Mouse (Mus musculus) midbrain, postnatal 0 days (tissue): ENCODE measurements at regions not wholly inside any gene's neighbourhood (a gene's known extent, or its start where the extent isn't known, plus 50 kb on each side); places are given as distances from the start of the nearest gene placed in this dataset.

Experiments
- ATAC-seq: fragments of 200-750 bp; cut with Nextera tagmentation; 2 replicates; pipeline ENCODE4 v1.8.0; 2017; ENCODE audit warnings: moderate number of reproducible peaks, mild to moderate bottlenecking, moderate TSS enrichment, moderate library complexity; ENCODE audit not compliant: low FRiP score
- DNase-seq: peaks from one replicate; pipeline ENCODE4 v3.0.0-alpha.2; 2015; ENCODE audit warnings: low spot score
- H3K27ac ChIP-seq: fragments of 300-500 bp; sonication (generic); 2 replicates; pipeline ENCODE4 v1.5.1; 2014; ENCODE audit warnings: low read depth, mild to moderate bottlenecking, low read length, mixed read lengths
- H3K27me3 ChIP-seq: fragments of 300-500 bp; sonication (generic); 2 replicates; pipeline ENCODE4 v1.6.1; 2014; ENCODE audit warnings: low read length, control low read depth, mixed read lengths; ENCODE audit not compliant: insufficient read depth
- H3K36me3 ChIP-seq: fragments of 300-500 bp; sonication (generic); 2 replicates; pipeline ENCODE4 v1.6.1; 2014; ENCODE audit warnings: low read length, control low read depth, mixed read lengths; ENCODE audit not compliant: insufficient read depth
- H3K4me1 ChIP-seq: fragments of 300-500 bp; sonication (generic); 2 replicates; pipeline ENCODE4 v1.6.1; 2014; ENCODE audit warnings: mild to moderate bottlenecking, control low read depth, antibody characterized with exemption, low read length, mixed read lengths; ENCODE audit not compliant: insufficient read depth
- H3K4me2 ChIP-seq: fragments of 300-500 bp; sonication (generic); 2 replicates; pipeline ENCODE4 v1.6.1; 2014; ENCODE audit warnings: low read depth, mild to moderate bottlenecking, low read length, mixed read lengths; ENCODE audit not compliant: poor library complexity, severe bottlenecking
- H3K4me3 ChIP-seq: fragments of 300-500 bp; sonication (generic); 2 replicates; pipeline ENCODE4 v1.5.1; 2014; ENCODE audit warnings: low read depth, mild to moderate bottlenecking, low read length, moderate library complexity
- H3K9ac ChIP-seq: fragments of 300-500 bp; sonication (generic); replicated peaks from 2 replicates; pipeline ENCODE4 v1.6.1; 2014; ENCODE audit warnings: mild to moderate bottlenecking, low read length, moderate library complexity, mixed read lengths; ENCODE audit not compliant: poor library complexity, severe bottlenecking
- H3K9me3 ChIP-seq: fragments of 300-500 bp; sonication (generic); 2 replicates; pipeline ENCODE4 v1.6.1; 2016; ENCODE audit warnings: low read length, control low read depth
- CTCF ChIP-seq: IDR thresholded peaks from 2 replicates; pipeline ENCODE4 v1.5.1; 2016; ENCODE audit warnings: antibody characterized with exemption, mild to moderate bottlenecking
- WGBS: fragments of 180-500 bp; shearing (Covaris S2); extraction: QIAGEN DNeasy Blood & Tissue Kit; methylation state at CpG from one replicate; pipeline ENCODE4 v1.1.7; 2014; 5-methylcytosine and 5-hydroxymethylcytosine counted together

DNA sequence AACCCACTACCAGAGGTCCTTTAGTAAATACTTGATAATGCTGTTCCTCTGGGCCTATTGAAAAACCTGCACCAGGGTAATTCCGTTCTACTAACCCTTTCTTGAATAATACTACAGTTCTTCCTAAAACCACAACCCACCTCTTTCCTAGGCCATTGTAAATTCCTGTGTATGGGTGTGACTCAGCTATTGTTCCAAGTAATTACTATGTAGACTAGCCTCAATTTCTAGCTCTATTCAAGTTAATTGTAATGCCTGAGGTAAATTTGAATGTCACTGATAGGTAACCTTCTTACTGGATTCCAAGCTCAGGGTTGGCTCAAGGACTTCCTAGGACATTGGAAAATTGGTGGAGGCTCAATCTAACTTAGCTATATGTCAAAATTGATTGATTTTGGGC, 185.1 kb upstream of the Slc5a7 start:
- Histone ChIP-seq H3K9ac (no peak overlapping the region), H3K27me3 (no peaks in the 10 kb centered on the region), H3K4me1 (no peaks in the 10 kb centered on the region), H3K4me2 (no peak overlapping the region), H3K9me3 (no peaks in the 10 kb centered on the region), H3K27ac (no peak overlapping the region), H3K36me3 (no peaks in the 10 kb centered on the region), H3K4me3 (no peak overlapping the region)
- TF ChIP-seq CTCF, result no peak
- 86% methylated on average over 1 of the region's 1 CpGs for WGBS
- no peak for ATAC-seq
- no peak for DNase-seq

DNA sequence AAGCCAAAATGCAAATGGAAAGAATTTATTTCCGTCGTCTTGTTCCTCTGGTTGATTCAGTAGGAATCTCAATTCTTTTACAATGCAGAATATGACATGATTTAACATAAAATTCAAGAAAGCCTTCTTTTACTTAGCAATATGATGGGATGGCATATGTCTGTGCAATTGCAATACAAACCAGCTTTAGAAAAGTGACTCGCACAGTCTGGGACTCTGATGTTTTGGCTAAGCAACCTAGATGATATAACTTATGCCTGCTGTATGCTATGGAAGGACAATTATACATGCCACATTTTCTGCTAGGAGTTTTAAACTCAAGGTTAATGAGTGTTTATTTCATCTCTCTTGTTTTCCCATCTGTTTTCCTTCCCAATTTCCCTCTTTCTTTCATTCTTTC, 141.1 kb upstream of the Slc5a7 start:
- no peak for ATAC-seq
- no peak overlapping the region for H3K4me3 ChIP-seq

DNA sequence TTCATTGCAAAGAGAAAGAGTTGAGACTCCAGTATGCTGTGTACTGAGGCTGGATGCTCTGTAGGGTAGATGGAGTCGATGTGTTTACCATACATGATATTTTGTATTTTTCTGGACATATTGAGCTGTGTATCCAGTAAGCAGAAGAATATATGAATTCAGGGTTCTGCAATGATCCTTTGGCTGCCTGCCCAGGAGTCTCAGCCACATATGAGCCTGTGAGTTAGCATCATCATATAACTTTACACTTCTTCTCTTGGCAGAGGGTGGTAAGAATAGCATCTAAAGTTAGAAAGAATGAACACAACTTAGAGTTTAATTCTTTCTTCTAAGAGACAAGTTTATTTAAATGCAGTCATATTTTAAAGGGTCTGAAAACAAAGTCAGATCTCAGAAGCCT, 139.6 kb upstream of the Slc5a7 start:
- Histone ChIP-seq H3K9me3 (no peaks in the 10 kb centered on the region), H3K36me3 (no peaks in the 10 kb centered on the region), H3K9ac (no peak overlapping the region), H3K27me3 (no peaks in the 10 kb centered on the region), H3K4me1 (no peaks in the 10 kb centered on the region), H3K27ac (no peak overlapping the region), H3K4me2 (no peak overlapping the region), H3K4me3 (no peak overlapping the region)
- DNase-seq, result no peak
- 89% methylated on average over 1 of the region's 1 CpGs for WGBS
- TF ChIP-seq CTCF, result no peak
- ATAC-seq, result no peak

More for the DNA sequence above, 141.1 kb upstream of the Slc5a7 start:
- no peak for DNase-seq
- Histone ChIP-seq H3K27me3 (no peaks in the 10 kb centered on the region), H3K9ac (no peak overlapping the region), H3K27ac (no peak overlapping the region), H3K4me2 (no peak overlapping the region), H3K9me3 (no peaks in the 10 kb centered on the region), H3K36me3 (no peaks in the 10 kb centered on the region), H3K4me1 (no peaks in the 10 kb centered on the region)
- TF ChIP-seq CTCF, result no peak
- WGBS, result 89% methylated on average over 3 of the region's 3 CpGs

DNA sequence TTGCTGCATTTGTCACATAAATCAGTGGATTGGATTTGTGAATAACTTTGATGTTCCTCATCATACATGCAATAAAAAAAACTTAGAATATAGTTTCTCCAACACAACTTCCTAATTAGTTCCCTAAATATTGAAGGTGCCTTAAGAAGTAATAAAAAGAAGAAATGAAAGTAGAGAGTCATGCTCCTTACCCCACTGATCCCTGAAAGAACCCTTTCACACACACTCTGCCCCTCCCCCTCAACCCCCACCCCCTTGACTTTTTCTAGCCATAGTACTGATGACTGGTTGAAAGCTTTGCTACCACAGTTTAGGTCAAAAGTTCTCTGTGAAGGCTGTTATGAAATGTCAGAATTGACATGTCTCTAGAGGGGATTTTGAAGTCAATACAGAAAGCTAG, 131.1 kb upstream of the Slc5a7 start:
- Histone ChIP-seq H3K4me1 (no peaks in the 10 kb centered on the region), H3K36me3 (no peaks in the 10 kb centered on the region), H3K4me3 (no peak overlapping the region), H3K9ac (no peak overlapping the region), H3K4me2 (no peak overlapping the region), H3K27me3 (no peaks in the 10 kb centered on the region), H3K9me3 (no peaks in the 10 kb centered on the region), H3K27ac (no peak overlapping the region)
- no peak for TF ChIP-seq CTCF
- DNase-seq (no peak), ATAC-seq (no peak)

DNA sequence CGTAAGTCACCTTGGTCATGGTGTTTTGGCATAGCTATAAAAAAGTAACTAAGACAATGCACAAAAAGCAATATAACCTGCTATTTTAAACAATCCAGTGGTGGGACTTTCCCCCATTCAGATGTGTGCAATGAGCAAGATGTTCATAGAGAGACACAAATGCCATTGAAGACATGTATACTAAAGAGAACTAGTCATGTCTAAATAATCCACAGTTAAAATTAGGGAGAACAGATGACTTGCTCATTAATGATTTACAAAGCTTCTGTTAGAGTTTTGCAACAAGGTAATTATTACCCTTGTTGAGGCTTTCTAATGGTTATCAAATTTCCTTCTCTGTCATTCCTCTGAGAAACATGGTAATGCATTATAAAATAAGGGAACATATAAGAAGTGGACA, 115.4 kb upstream of the Slc5a7 start:
- no peak for DNase-seq
- TF ChIP-seq CTCF, result no peak
- no peak for ATAC-seq
- no peak overlapping the region for H3K27ac ChIP-seq
- no peaks in the 10 kb centered on the region for H3K27me3 ChIP-seq
- no peaks in the 10 kb centered on the region for H3K9me3 ChIP-seq
- no peaks in the 10 kb centered on the region for H3K4me1 ChIP-seq
- 87% methylated on average over 1 of the region's 1 CpGs for WGBS
- no peaks in the 10 kb centered on the region for H3K36me3 ChIP-seq
- H3K4me2 ChIP-seq, result no peak overlapping the region
- no peak overlapping the region for H3K9ac ChIP-seq
- no peak overlapping the region for H3K4me3 ChIP-seq

DNA sequence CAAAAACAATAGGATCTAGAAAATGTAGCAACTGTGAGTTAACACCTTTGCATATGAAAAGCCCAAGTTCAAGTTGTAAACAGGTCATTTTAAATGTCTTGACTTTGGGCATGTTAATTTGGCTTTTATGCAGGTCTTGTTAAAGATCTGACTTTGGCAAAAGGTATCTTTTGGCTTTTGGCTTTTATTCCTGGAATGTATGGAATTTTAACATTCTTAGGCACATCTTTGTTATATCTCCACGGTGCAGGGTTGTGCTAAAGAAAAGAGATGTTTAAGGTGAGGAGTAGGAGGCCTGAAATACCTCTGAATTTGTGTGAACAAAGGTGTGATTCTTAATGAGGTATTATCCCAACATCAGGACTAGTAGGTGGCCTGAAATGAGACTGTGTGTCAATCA, 97.6 kb upstream of the Slc5a7 start:
- Histone ChIP-seq H3K4me3 (no peak overlapping the region), H3K4me1 (no peaks in the 10 kb centered on the region), H3K27me3 (no peaks in the 10 kb centered on the region), H3K9me3 (no peaks in the 10 kb centered on the region), H3K9ac (no peak overlapping the region), H3K36me3 (no peaks in the 10 kb centered on the region), H3K27ac (no peak overlapping the region), H3K4me2 (no peak overlapping the region)
- TF ChIP-seq CTCF, result no peak
- WGBS, result 62% methylated on average over 1 of the region's 1 CpGs
- ATAC-seq, result no peak
- DNase-seq, result no peak

DNA sequence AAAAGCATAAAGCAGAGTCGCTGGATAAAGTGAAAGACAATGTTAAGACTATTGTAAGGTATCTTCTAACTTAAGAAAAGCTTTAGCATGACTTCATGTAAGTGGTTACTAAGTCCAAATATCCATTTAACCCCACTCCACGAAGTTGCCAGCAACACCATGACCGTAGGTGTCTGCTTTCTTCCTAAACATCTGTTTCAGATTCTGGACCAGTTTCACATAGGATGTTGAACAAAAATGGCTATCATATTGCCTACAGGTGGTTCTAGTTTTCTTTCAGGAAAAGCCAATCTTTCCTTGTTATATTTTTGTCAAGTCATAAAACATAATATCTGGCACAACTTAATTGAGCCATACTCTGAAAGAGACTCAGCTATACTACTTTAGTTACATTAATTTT, 78.7 kb upstream of the Slc5a7 start:
- Histone ChIP-seq H3K4me1 (no peaks in the 10 kb centered on the region), H3K27ac (no peak overlapping the region), H3K36me3 (no peaks in the 10 kb centered on the region), H3K9me3 (no peaks in the 10 kb centered on the region), H3K4me2 (no peak overlapping the region), H3K4me3 (no peak overlapping the region), H3K9ac (no peak overlapping the region), H3K27me3 (no peaks in the 10 kb centered on the region)
- TF ChIP-seq CTCF, result no peak
- ATAC-seq, result no peak
- no peak for DNase-seq
- 72% methylated on average over 3 of the region's 3 CpGs for WGBS
